Mouse (Mus musculus) stomach, postnatal 0 days (tissue): ENCODE data around the gene Mmp24. TPM values are rescaled to one million over a fixed set of nuclear protein-coding genes. Genes with fewer than 3 reads are reported as not detected.

Source experiments
- ATAC-seq: fragments of 200-750 bp; cut with Nextera tagmentation; 2 replicates; pipeline ENCODE4 v1.8.0; 2017; ENCODE audit not compliant: low FRiP score, low TSS enrichment
- DNase-seq: peaks from one replicate; pipeline ENCODE4 v3.0.0-alpha.2; 2016; ENCODE audit warnings: low spot score
- H3K27ac ChIP-seq: fragments of 300-500 bp; sonication (generic); replicated peaks from 2 replicates; pipeline ENCODE4 v1.5.1; 2014; ENCODE audit warnings: mild to moderate bottlenecking, control low read depth
- H3K27me3 ChIP-seq: fragments of 300-500 bp; sonication (generic); 2 replicates; pipeline ENCODE4 v1.6.1; 2014; ENCODE audit warnings: low read length; ENCODE audit not compliant: control insufficient read depth, insufficient read depth
- H3K36me3 ChIP-seq: fragments of 300-500 bp; sonication (generic); 2 replicates; pipeline ENCODE4 v1.6.1; 2014; ENCODE audit warnings: low read length, mixed read lengths; ENCODE audit not compliant: control insufficient read depth, insufficient read depth
- H3K4me1 ChIP-seq: fragments of 300-500 bp; sonication (generic); replicated peaks from 2 replicates; pipeline ENCODE4 v1.6.1; 2014; ENCODE audit warnings: antibody characterized with exemption; ENCODE audit not compliant: control insufficient read depth, insufficient read depth
- H3K4me2 ChIP-seq: fragments of 300-500 bp; sonication (generic); replicated peaks from 2 replicates; pipeline ENCODE4 v1.6.1; 2014; ENCODE audit warnings: low read depth, mild to moderate bottlenecking, control low read depth, moderate library complexity
- H3K4me3 ChIP-seq: fragments of 300-500 bp; sonication (generic); 2 replicates; pipeline ENCODE4 v1.5.1; 2014; ENCODE audit warnings: low read depth, low read length, control low read depth
- H3K9ac ChIP-seq: fragments of 300-500 bp; sonication (generic); 2 replicates; pipeline ENCODE4 v1.6.1; 2014; ENCODE audit warnings: mild to moderate bottlenecking, low read length, control low read depth, mixed read lengths
- H3K9me3 ChIP-seq: fragments of 300-500 bp; sonication (generic); 2 replicates; pipeline ENCODE4 v1.6.1; 2016; ENCODE audit warnings: low read length; ENCODE audit not compliant: control insufficient read depth
- CTCF ChIP-seq: IDR thresholded peaks from 2 replicates; pipeline ENCODE4 v1.5.1; 2016; ENCODE audit warnings: antibody characterized with exemption, low read depth, mild to moderate bottlenecking, moderate library complexity
- EP300 ChIP-seq: optimal IDR thresholded peaks from 2 replicates; pipeline ENCODE3; 2016; ENCODE audit warnings: antibody characterized with exemption
- WGBS: fragments of 180-500 bp; shearing (Covaris S2); extraction: QIAGEN DNeasy Blood & Tissue Kit; methylation state at CpG from one replicate; pipeline ENCODE4 v1.1.7; 2014; 5-methylcytosine and 5-hydroxymethylcytosine counted together
- polyA plus RNA-seq: library from polyadenylated mRNA; unstranded; fragments of >200 nt; fragmentation: Nextera tagmentation; extraction: Ambion mirVana; gene quantifications from 2 replicates; pipeline ENCODE4 v1.2.1, GENCODE M21; 2015

Gene Mmp24
- polyA plus RNA-seq, 1 experiment from 2014 or later = 0.23 TPM

GRCm38 (mm10) chr2:155764679-155765418, 10.3 kb upstream of the Mmp24 start:
- WGBS = 50% methylated on average over 13 of the region's 13 CpGs
- DNase-seq (peak; percentile 65), ATAC-seq (peak; percentile 60)
- Histone ChIP-seq H3K36me3 (no peaks in the 10 kb centered on the region), H3K4me3 (no peak overlapping the region), H3K27ac (no peak overlapping the region), H3K9ac (no peak overlapping the region), H3K27me3 (no peaks in the 10 kb centered on the region), H3K4me2 (no peak overlapping the region), H3K9me3 (no peaks in the 10 kb centered on the region), H3K4me1 (no peaks in the 10 kb centered on the region)
- TF ChIP-seq CTCF (peak; percentile 88), EP300 (no peak)

- TF ChIP-seq EP300 = no peak
- TF ChIP-seq CTCF = no peak
- no peak for ATAC-seq
- H3K36me3 ChIP-seq = no peaks in the 10 kb centered on the region
- H3K4me3 ChIP-seq = no peak overlapping the region
- WGBS = 65% methylated on average over 4 of the region's 4 CpGs
- DNase-seq = no peak
- H3K27me3 ChIP-seq = peaks cover 5% of the 10 kb centered on the region; the same call in 1 of the 2 replicates
- H3K27ac ChIP-seq = no peak overlapping the region
- no peaks in the 10 kb centered on the region for H3K9me3 ChIP-seq
- no peak overlapping the region for H3K4me2 ChIP-seq
- no peak overlapping the region for H3K9ac ChIP-seq
- no peaks in the 10 kb centered on the region for H3K4me1 ChIP-seq
Measured at GRCm38 (mm10) chr2:155773664-155774063, 1.5 kb upstream of the Mmp24 start.

GRCm38 (mm10) chr2:155774261-155774926, 748 bp upstream of the Mmp24 start:
- DNase-seq (no peak), ATAC-seq (no peak)
- Histone ChIP-seq H3K4me2 (no peak overlapping the region), H3K4me3 (peak overlapping the region; percentile 34), H3K4me1 (no peaks in the 10 kb centered on the region), H3K9ac (no peak overlapping the region), H3K36me3 (no peaks in the 10 kb centered on the region), H3K27me3 (peaks cover 5% of the 10 kb centered on the region; the same call in 1 of the 2 replicates), H3K9me3 (no peaks in the 10 kb centered on the region), H3K27ac (no peak overlapping the region)
- no peak for TF ChIP-seq EP300
- TF ChIP-seq CTCF = no peak
- 45% methylated on average over 11 of the region's 11 CpGs for WGBS

DNA sequence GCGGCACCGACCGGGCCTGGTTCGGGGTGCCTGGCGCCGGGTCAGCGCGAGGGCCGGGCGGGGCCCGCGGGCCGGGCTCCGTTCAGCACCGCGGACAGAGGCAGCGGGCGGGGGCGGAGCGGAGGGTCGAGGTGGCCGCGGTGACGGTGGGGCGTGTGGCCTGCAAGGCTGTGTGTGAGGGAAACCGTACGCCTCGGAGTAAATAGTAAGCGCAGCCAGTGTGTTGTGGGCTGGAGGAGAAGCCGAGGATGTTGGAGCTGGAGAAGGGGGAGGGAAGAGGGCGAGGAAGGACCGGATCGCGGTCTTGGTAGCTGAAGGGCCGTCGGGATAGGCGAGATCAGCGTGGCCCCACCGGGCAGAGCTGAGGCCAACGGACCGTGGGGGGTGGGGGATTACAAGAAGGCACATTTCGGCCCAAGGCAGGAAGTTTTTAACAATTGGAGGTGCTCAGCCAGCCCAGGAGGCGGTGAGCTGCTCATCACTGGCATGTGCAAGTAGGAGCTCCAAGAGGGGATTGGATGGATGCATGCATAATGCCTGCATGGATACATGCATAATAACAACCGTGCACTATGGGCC, 632 bp downstream of the Mmp24 start:
- no peak overlapping the region for H3K27ac ChIP-seq
- TF ChIP-seq CTCF = no peak
- no peak for TF ChIP-seq EP300
- peak overlapping the region; percentile 38; the same call in 1 of the 2 replicates for H3K9ac ChIP-seq
- peak overlapping the region; percentile 75 for H3K4me2 ChIP-seq
- peaks cover 5% of the 10 kb centered on the region; the same call in 1 of the 2 replicates for H3K27me3 ChIP-seq
- H3K4me1 ChIP-seq = no peaks in the 10 kb centered on the region
- peak overlapping the region; percentile 36 for H3K4me3 ChIP-seq
- peak; percentile 80 for ATAC-seq
- peak; percentile 77 for DNase-seq
- no peaks in the 10 kb centered on the region for H3K9me3 ChIP-seq
- WGBS = 2% methylated on average over 28 of the region's 44 CpGs
- H3K36me3 ChIP-seq = no peaks in the 10 kb centered on the region

GRCm38 (mm10) chr2:155776824-155777687, 1.9 kb downstream of the Mmp24 start:
- Histone ChIP-seq H3K9me3 (no peaks in the 10 kb centered on the region), H3K9ac (no peak overlapping the region), H3K4me1 (no peaks in the 10 kb centered on the region), H3K36me3 (no peaks in the 10 kb centered on the region), H3K27me3 (peaks cover 5% of the 10 kb centered on the region; the same call in 1 of the 2 replicates), H3K27ac (no peak overlapping the region), H3K4me3 (no peak overlapping the region), H3K4me2 (no peak overlapping the region)
- TF ChIP-seq CTCF = no peak
- TF ChIP-seq EP300 = no peak
- DNase-seq (no peak), ATAC-seq (no peak)
- WGBS = 52% methylated on average over 10 of the region's 10 CpGs
